Mouse (Mus musculus): Measurements from ENCODE around the gene Fbf1.
"Not testable (repeated sequence)": the region's sequence is repeated elsewhere in the genome, so short reads cannot be mapped to it uniquely, and the experiment has no call there.

Fbf1 gene

GRCm38 (mm10) chr11:116106963-116107776 is 60.8 kb downstream of the Fbf1 start:
- DNase-seq: peak in 1 of 2 experiments; percentile 48

- DNase-seq: peak in 1 of 2 experiments; percentile 25
Observed at GRCm38 (mm10) chr11:116106154-116106962, 61.6 kb downstream of the Fbf1 start.

DNA sequence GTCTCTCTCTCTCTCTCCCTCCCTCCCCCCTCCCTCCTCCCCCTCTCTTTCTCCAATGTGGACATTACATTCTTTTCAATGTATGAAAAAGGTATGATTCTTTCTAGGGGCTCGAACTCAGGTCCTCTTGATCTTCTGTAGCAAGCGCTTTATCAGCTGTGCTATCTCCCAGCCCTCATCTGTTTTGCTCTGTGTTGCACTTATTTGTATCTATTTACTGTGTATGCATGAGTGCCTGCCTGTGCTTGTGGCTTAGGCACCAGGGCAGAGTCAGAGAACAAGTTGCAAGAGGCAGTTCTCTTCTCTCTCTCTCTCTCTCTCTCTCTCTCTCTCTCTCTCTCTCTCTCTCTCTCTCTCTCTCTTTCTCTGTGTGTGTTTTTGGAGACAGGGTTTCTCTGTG is 62.9 kb downstream of the Fbf1 start:
- DNase-seq: no peak

DNA sequence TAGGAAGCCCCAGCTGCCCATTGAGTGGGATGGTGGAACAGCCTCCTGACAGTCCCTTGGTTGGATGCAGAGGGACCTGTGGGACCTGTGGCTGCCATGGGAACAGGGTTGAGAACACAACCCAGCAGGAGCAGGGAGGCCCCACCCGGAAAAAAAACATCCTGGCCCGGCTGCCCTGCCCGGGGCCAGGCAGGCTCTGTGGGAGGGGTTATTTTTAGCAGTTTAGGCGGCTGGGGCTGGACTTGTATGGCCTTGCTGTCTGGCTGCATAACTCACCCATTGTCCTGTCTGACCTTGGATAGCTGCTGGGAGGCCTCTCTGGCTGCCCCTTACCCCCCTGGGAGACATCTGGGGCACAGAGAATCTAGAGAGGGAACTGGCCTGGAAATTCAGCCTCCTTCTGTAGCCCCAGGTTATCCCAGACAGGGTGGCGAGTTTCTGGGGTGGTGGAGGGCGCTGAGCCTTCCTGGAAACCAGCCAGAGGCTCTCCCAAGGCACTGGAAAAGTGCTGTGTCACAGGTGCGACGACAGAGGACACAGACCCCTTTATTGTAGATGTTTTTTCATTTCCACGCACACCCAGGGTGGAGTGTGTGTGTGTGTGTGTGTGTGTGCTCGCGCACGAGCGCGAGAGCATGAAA is 63.8 kb downstream of the Fbf1 start:
- DNase-seq: peak; percentile 84 to 92

- DNase-seq: peak in 1 of 2 experiments; percentile 34
Observed at GRCm38 (mm10) chr11:116103572-116103971, 64.4 kb downstream of the Fbf1 start.

DNA sequence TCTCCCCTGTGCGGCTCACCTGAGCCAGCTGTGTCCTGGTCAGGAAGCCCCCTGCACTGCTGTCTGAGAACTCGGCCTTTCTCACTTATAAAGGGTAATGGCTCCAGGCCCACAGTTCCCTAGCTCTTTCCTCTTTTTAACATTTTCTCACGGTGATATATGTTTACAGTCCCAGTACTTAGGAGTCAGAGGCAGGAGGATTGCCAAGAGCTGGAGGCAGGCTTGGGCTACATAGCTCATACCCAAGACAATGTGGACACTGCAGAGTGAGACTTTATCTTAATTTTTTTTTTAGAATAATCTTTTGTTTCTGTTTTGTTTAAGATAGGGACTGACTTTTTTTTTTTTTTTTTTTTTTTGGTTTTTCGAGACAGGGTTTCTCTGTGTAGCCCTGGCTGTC is 65.5 kb downstream of the Fbf1 start:
- no peak for DNase-seq

GRCm38 (mm10) chr11:116101931-116102381 is 66.0 kb downstream of the Fbf1 start:
- peak in 1 of 2 experiments; percentile 47 for DNase-seq

GRCm38 (mm10) chr11:116100839-116101238 is 67.1 kb downstream of the Fbf1 start:
- peak in 1 of 2 experiments; percentile 22 for DNase-seq

DNA sequence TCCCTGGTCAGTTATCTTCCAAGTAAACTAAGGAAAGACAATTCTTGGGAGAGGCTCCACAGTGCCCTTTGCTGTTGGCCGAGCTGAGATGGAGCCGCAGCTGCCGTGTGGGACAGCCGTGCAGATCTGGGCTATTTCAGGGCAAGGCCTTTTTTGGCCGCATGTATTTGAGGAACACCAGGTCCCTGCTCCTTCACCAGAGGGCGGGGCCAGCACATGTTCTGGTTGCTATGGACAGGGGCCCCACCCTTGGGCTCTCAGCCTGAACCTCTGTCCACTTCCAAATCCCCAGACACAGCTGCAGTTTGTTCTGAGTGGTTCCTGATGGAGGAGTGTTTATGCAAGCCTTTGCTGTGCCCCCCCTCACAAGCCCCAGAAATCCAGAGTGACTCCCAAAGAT is 67.6 kb downstream of the Fbf1 start:
- DNase-seq: peak; percentile 69 to 82

DNA sequence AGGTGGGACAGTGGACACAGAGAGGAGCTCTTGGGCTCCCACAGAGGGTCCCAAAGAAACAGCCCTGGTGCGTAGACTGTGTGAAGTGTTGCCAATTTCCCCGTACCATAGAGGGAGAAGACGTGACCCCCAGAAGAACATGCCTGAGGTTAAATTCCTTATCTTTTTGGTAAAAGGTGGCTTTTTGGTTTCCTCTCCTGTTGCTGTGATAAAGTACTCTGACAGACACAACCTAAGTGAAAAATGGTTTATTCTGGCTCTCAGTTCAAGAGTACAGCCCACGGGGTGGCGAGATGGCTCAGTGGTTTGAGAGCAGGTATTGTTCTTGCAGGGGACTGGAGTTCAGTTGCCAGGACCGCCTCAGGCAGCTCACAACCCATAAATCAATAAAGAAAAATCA is 68.5 kb downstream of the Fbf1 start:
- DNase-seq: no peak

DNA sequence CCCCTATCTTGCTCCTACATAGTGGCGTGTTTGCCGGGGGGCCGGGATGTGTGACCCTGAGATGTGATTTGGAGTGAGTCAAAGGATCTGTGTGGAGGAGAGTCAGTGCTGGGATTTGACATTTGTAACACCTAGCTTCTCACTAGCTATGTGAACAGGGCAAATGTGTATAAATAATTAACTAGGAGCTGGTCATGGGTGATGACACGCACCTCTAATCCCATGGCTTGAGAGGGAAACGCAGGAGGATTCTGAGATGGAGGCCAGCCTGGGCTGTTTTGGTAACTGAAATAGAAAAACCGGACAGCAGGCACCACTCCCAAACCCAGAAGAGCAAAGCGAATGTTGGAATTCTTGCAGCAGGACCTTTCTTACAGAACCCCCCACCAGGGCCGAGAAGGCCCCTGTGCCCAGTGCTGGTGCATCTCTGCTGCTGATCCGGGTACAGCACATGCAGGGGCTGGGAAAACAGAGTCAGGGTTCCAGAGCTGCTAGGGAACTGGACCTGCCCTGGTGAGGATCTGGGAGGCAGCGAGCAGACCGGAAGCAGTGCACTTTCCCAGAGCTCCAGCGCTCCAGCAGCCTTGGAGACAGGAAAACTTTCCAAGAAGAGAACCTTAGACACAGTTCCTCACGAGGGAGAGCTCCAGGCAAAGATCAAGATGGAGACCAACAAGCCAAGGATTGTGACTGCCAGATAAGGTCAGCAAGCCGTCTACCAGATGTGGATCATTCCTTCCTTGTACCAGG is 69.1 kb downstream of the Fbf1 start:
- DNase-seq: peak; percentile 68 to 84

GRCm38 (mm10) chr11:116096213-116097108 is 71.5 kb downstream of the Fbf1 start:
- DNase-seq: peak in 1 of 2 experiments; percentile 47

DNA sequence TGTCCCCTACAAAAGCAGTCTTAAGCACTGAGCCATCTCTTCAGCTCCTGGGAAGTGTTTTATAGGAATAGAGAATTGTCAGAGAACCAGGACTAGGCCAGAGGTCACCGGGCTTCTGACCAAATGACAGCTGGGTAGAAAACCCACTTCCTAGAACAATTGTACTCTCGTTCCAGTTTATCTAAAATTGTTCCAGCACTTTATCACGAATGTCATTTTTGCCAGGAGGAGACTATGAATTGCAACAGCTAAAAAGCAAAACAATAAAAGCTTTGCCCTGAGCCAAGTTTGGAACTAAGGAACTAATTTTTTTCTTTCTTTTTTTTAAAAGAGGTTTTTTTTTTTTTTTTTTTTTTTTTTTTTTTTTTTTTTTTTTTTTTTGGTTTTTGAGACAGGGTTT is 72.4 kb downstream of the Fbf1 start:
- peak; percentile 72 to 76 for DNase-seq

DNA sequence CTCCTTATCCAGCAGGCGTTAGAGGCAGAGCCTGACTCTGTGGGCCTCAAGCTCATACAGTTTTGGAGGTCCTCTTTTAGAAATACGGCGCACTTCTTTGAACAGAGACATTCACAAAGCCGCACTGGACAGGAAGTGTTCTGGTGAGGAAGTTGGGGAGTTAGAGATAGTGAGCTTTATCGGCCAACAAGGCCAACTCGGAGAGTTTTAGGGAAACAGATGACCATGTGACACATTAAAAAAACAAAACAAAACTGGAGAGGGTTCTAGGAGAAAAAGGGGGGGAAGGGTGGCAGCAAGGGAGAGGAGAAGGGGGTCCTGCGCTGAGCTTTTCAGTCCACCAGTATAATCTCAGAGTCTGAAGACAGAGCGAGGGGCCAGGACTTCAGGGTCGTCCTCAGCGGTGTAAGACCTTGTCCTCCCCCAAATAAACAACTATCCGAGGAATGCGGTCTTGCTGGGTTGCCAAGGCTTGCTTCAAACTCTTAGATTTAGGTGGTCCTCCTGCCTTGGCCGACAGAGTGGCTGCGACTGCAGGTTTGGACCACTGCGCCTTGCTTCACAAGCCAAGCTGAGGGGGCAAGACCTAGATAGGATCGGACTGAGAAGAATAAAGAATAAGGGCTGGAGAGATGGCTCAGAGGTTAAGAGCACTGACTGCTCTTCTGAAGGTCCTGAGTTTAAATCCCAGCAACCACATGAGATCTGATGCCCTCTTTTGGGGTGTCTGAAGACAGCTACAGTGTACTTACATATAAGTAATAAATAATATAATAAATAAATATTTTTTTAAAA is 74.0 kb downstream of the Fbf1 start:
- DNase-seq: no peak

- DNase-seq: not testable (repeated sequence)
Observed at GRCm38 (mm10) chr11:116092959-116093358, 75.0 kb downstream of the Fbf1 start.
